Mouse (Mus musculus) heart, postnatal 0 days (tissue): ENCODE results near the gene Tfip11. TPM values are rescaled to one million over a fixed set of nuclear protein-coding genes. Genes with fewer than 3 reads are reported as not detected.
A peak's percentile ranks its signal among the peaks of the same experiment; 100 is the strongest.

ENCODE experiments used
- ATAC-seq: fragments of 200-750 bp; cut with Nextera tagmentation; 2 replicates; pipeline ENCODE4 v1.8.0; 2017; ENCODE audit warnings: low read depth, moderate number of reproducible peaks, moderate library complexity; ENCODE audit not compliant: insufficient read depth
- DNase-seq: peaks from one replicate; pipeline ENCODE4 v3.0.0-alpha.2; 2016; ENCODE audit warnings: low spot score
- H3K27ac ChIP-seq: fragments of 300-500 bp; sonication (generic); 2 replicates; pipeline ENCODE4 v1.5.1; 2014; ENCODE audit warnings: low read depth, mild to moderate bottlenecking
- H3K27me3 ChIP-seq: fragments of 300-500 bp; sonication (generic); 2 replicates; pipeline ENCODE4 v1.6.1; 2014; ENCODE audit warnings: low read length, mixed read lengths; ENCODE audit not compliant: control insufficient read depth, insufficient read depth
- H3K36me3 ChIP-seq: fragments of 300-500 bp; sonication (generic); replicated peaks from 2 replicates; pipeline ENCODE4 v1.6.1; 2014; ENCODE audit warnings: low read length, mixed read lengths; ENCODE audit not compliant: control insufficient read depth, insufficient read depth
- H3K4me1 ChIP-seq: fragments of 300-500 bp; sonication (generic); 2 replicates; pipeline ENCODE4 v1.6.1; 2014; ENCODE audit warnings: antibody characterized with exemption; ENCODE audit not compliant: control insufficient read depth, insufficient read depth
- H3K4me2 ChIP-seq: fragments of 300-500 bp; sonication (generic); 2 replicates; pipeline ENCODE4 v1.6.1; 2014; ENCODE audit warnings: low read depth, mild to moderate bottlenecking, low read length, moderate library complexity
- H3K4me3 ChIP-seq: fragments of 300-500 bp; sonication (generic); 2 replicates; pipeline ENCODE4 v1.5.1; 2014; ENCODE audit warnings: low read depth, low read length
- H3K9ac ChIP-seq: fragments of 300-500 bp; sonication (generic); replicated peaks from 2 replicates; pipeline ENCODE4 v1.6.1; 2014; ENCODE audit warnings: low read depth, low read length, mixed read lengths
- H3K9me3 ChIP-seq: fragments of 300-500 bp; sonication (generic); replicated peaks from 2 replicates; pipeline ENCODE4 v1.6.1; 2016; ENCODE audit warnings: low read length; ENCODE audit not compliant: control insufficient read depth
- CTCF ChIP-seq: IDR thresholded peaks from 2 replicates; pipeline ENCODE4 v1.5.1; 2016; ENCODE audit warnings: antibody characterized with exemption, control low read depth, low read depth
- EP300 ChIP-seq: IDR thresholded peaks from 2 replicates; pipeline ENCODE4 v1.6.1; 2016; ENCODE audit warnings: antibody characterized with exemption, low read depth
- WGBS: fragments of 180-500 bp; shearing (Covaris S2); extraction: QIAGEN DNeasy Blood & Tissue Kit; methylation state at CpG from one replicate; pipeline ENCODE4 v1.1.7; 2014; 5-methylcytosine and 5-hydroxymethylcytosine counted together
- polyA plus RNA-seq: library from polyadenylated mRNA; unstranded; fragments of >200 nt; fragmentation: Nextera tagmentation; extraction: Ambion mirVana; gene quantifications from 2 replicates; pipeline ENCODE4 v1.2.1, GENCODE M21; 2015
- total RNA-seq: library from RNA; depleted of rRNA; stranded (reverse); fragments of >200 nt; gene quantifications from 2 replicates; pipeline ENCODE4 v1.2.3, GENCODE M21; 2014; ENCODE audit warnings: low replicate concordance

Gene Tfip11
- total and polyA plus RNA-seq, 2 experiments from 2014 or later: 6.5 to 11.7 TPM

GRCm38 (mm10) chr5:112284203-112284582 lies 42.0 kb upstream of the Tfip11 start:
- no peak overlapping the region for H3K4me2 ChIP-seq
- peak overlapping the region; percentile 78 for H3K27ac ChIP-seq
- no peak overlapping the region for H3K4me3 ChIP-seq
- H3K27me3 ChIP-seq: no peaks in the 10 kb centered on the region
- TF ChIP-seq CTCF (no peak), EP300 (no peak)
- H3K9me3 ChIP-seq: no peaks in the 10 kb centered on the region
- DNase-seq: no peak
- no peaks in the 10 kb centered on the region for H3K36me3 ChIP-seq
- no peak for ATAC-seq
- H3K4me1 ChIP-seq: peaks cover 65% of the 10 kb centered on the region
- no peak overlapping the region for H3K9ac ChIP-seq
- WGBS: 72% methylated on average over 7 of the region's 7 CpGs

GRCm38 (mm10) chr5:112285548-112286085 lies 40.5 kb upstream of the Tfip11 start:
- H3K27ac ChIP-seq: peak overlapping the region; percentile 78; the same call in 1 of the 2 replicates
- no peak overlapping the region for H3K9ac ChIP-seq
- peaks cover 52% of the 10 kb centered on the region for H3K4me1 ChIP-seq
- 83% methylated on average over 7 of the region's 7 CpGs for WGBS
- H3K4me2 ChIP-seq: no peak overlapping the region
- no peaks in the 10 kb centered on the region for H3K9me3 ChIP-seq
- H3K27me3 ChIP-seq: no peaks in the 10 kb centered on the region
- no peak for ATAC-seq
- DNase-seq: no peak
- no peaks in the 10 kb centered on the region for H3K36me3 ChIP-seq
- TF ChIP-seq EP300 (no peak), CTCF (no peak)
- H3K4me3 ChIP-seq: no peak overlapping the region

- Histone ChIP-seq H3K9ac (no peak overlapping the region), H3K4me1 (peaks cover 45% of the 10 kb centered on the region), H3K4me2 (no peak overlapping the region), H3K9me3 (no peaks in the 10 kb centered on the region), H3K36me3 (no peaks in the 10 kb centered on the region), H3K27ac (0 out of 2 replicates have a peak overlapping the region, but pooled peaks have one; percentile 33), H3K4me3 (no peak overlapping the region), H3K27me3 (no peaks in the 10 kb centered on the region)
- no peak for ATAC-seq
- TF ChIP-seq EP300: no peak
- TF ChIP-seq CTCF: no peak
- no peak for DNase-seq
- WGBS: 68% methylated on average over 2 of the region's 2 CpGs
Measured at GRCm38 (mm10) chr5:112286608-112286983, 39.6 kb upstream of the Tfip11 start.

- H3K9ac ChIP-seq: no peak overlapping the region
- no peaks in the 10 kb centered on the region for H3K36me3 ChIP-seq
- H3K4me3 ChIP-seq: no peak overlapping the region
- peak overlapping the region; percentile 76 for H3K27ac ChIP-seq
- no peaks in the 10 kb centered on the region for H3K27me3 ChIP-seq
- H3K4me1 ChIP-seq: peaks cover 41% of the 10 kb centered on the region
- 60% methylated on average over 11 of the region's 11 CpGs for WGBS
- no peaks in the 10 kb centered on the region for H3K9me3 ChIP-seq
- TF ChIP-seq CTCF (no peak), EP300 (no peak)
- DNase-seq: no peak
- H3K4me2 ChIP-seq: no peak overlapping the region
- ATAC-seq: no peak
Measured at GRCm38 (mm10) chr5:112286984-112287641, 39.0 kb upstream of the Tfip11 start.

- ATAC-seq: no peak
Measured at GRCm38 (mm10) chr5:112287652-112288051, 38.5 kb upstream of the Tfip11 start.

More at GRCm38 (mm10) chr5:112287652-112288051, 38.5 kb upstream of the Tfip11 start:
- Histone ChIP-seq H3K9me3 (no peaks in the 10 kb centered on the region), H3K4me3 (no peak overlapping the region), H3K27ac (peak overlapping the region; percentile 76), H3K4me1 (peaks cover 36% of the 10 kb centered on the region), H3K9ac (no peak overlapping the region), H3K27me3 (no peaks in the 10 kb centered on the region), H3K36me3 (no peaks in the 10 kb centered on the region), H3K4me2 (0 out of 2 replicates have a peak overlapping the region, but pooled peaks have one; percentile 49)
- TF ChIP-seq EP300: no peak
- no peak for TF ChIP-seq CTCF
- WGBS: 67% methylated on average over 2 of the region's 2 CpGs
- DNase-seq: no peak
